Mouse (Mus musculus): ENCODE measurements around the gene Plrg1. TPM values are rescaled to one million over a fixed set of nuclear protein-coding genes. Genes with fewer than 3 reads are reported as not detected.

Gene Plrg1
- polyA plus RNA-seq, 1 experiment from 2014 or later, result 84.2 TPM

DNA sequence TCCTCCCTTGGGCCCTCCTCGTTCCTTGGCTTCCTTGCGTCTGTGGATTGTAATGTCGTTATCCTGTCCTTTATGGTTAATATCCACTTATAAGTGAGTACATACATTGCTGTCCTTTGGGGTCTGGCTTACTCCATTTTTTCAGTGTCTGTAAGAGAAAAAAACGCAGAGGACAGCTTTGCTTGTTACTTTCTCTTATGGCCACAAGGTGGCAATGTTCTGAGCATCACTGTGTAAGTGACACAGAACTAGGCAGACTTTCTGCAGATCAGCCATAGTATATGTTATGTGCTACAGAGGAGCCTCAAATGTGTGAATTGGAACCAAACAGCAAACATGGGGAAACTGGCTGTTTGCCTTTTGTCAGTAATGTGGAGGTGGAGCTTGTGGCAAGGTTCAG, 54.8 kb downstream of the Plrg1 start:
- no peak overlapping the region for H3K27ac ChIP-seq
- H3K4me2 ChIP-seq, result no peak overlapping the region
- no peak; the same call in 1 of the 2 replicates for ATAC-seq (ENCODE audit: insufficient read depth, low FRiP score, low read depth)
- WGBS, result 30% methylated on average over 4 of the region's 4 CpGs
- H3K4me1 ChIP-seq, result peaks cover 4% of the 10 kb centered on the region; the same call in 1 of the 2 replicates
- no peaks in the 10 kb centered on the region for H3K27me3 ChIP-seq (replicated peaks)
- no peak overlapping the region for H3K9ac ChIP-seq
- no peaks in the 10 kb centered on the region for H3K36me3 ChIP-seq
- no peaks in the 10 kb centered on the region for H3K9me3 ChIP-seq
- no peak overlapping the region for H3K4me3 ChIP-seq (replicated peaks)

DNA sequence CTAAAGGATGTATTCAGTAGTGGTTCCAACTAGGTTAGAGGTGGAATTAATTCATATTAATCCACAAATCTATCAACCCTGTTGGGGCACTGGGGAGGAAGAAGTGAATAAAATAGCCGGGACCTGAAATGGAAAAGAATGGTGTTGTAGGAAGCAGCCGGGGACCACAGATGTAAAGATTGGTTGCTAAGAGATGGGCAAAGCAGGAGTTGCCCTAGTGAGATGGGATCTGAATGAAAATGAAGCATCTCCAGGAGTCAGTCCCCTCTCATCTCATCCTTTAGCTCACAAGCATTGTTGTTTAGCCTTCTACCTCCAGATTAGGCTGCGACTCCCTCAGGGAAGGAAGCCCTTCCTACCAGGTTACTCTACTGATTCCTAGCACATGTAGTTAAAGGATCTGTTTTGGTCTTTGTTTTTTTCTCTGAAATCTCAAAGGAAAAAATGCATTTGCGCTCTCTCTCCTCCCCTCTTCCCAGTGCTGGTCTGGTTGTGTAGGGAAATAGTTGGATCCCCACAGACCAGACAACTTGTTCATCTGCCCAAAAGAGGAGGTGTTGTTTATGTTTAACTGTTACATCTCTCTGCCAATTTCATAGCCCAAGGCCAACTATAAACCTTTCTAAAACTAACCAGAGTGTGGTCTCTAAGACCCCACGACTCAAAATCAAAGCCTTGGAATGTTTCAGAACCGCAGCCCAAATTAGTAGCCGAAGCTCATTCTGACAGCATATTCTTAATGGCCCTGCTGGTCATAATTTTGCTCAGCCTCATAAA, 56.4 kb downstream of the Plrg1 start:
- no peak overlapping the region for H3K27ac ChIP-seq
- no peak overlapping the region for H3K4me3 ChIP-seq (replicated peaks)
- ATAC-seq (ENCODE audit: insufficient read depth, low FRiP score, low read depth), result no peak

DNA sequence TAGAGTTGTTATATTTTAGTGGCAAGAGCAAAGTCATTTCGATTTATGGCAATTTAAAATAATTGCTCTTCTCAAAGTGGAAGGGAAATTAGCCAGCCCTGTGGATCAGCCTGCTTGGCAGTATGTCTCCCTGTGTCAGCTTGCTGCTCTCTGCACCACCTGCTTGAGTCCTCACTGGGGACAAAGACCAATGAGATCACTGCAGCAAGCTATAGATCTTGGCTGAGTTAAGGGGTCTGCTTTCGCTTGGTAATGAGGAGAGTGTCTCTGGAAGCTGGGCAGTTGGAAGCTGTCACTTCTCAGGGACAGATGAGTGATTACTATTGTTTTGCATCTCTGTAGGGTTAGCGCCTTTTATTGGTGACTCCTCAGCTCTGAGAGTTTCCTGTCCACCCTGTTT, 57.5 kb downstream of the Plrg1 start:
- ATAC-seq (ENCODE audit: insufficient read depth, low FRiP score, low read depth), result no peak

More for the DNA sequence above, 56.4 kb downstream of the Plrg1 start:
- H3K4me2 ChIP-seq, result no peak overlapping the region
- peaks cover 4% of the 10 kb centered on the region; the same call in 1 of the 2 replicates for H3K4me1 ChIP-seq
- no peak overlapping the region for H3K9ac ChIP-seq
- 58% methylated on average over 7 of the region's 7 CpGs for WGBS
- H3K27me3 ChIP-seq (replicated peaks), result no peaks in the 10 kb centered on the region
- no peaks in the 10 kb centered on the region for H3K9me3 ChIP-seq
- H3K36me3 ChIP-seq, result no peaks in the 10 kb centered on the region

DNA sequence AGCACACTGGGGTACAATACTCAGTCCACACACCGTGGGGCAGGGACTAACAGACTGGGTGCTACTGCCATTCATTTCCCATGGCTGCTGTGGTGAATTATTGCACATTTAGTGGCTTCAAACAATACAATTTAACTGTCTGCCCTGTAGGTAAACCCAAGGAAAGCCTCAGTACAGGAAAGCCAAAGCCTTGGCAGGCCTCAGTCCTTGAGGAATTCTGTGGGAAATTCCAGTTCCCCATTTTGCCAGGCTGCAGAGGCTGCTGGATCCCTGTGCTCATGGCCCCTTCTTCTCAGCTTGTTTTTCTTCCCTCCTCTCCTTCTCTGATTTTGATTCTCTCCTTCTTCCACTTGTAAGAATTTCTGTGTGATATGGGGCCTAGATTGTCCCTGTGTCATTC, 59.6 kb downstream of the Plrg1 start:
- Histone ChIP-seq H3K9me3 (no peaks in the 10 kb centered on the region), H3K27ac (no peak overlapping the region), H3K4me3 (replicated peaks) (no peak overlapping the region), H3K4me1 (peaks cover 4% of the 10 kb centered on the region; the same call in 1 of the 2 replicates), H3K4me2 (no peak overlapping the region), H3K36me3 (no peaks in the 10 kb centered on the region), H3K27me3 (replicated peaks) (no peaks in the 10 kb centered on the region), H3K9ac (no peak overlapping the region)
- WGBS, result 47% methylated on average over 1 of the region's 1 CpGs
- ATAC-seq (ENCODE audit: insufficient read depth, low FRiP score, low read depth), result no peak

More for the DNA sequence above, 57.5 kb downstream of the Plrg1 start:
- no peaks in the 10 kb centered on the region for H3K36me3 ChIP-seq
- H3K4me2 ChIP-seq, result no peak overlapping the region
- no peaks in the 10 kb centered on the region for H3K27me3 ChIP-seq (replicated peaks)
- no peak overlapping the region for H3K27ac ChIP-seq
- H3K4me3 ChIP-seq (replicated peaks), result no peak overlapping the region
- no peaks in the 10 kb centered on the region for H3K9me3 ChIP-seq
- H3K9ac ChIP-seq, result no peak overlapping the region
- 34% methylated on average over 3 of the region's 3 CpGs for WGBS
- H3K4me1 ChIP-seq, result peaks cover 4% of the 10 kb centered on the region; the same call in 1 of the 2 replicates

DNA sequence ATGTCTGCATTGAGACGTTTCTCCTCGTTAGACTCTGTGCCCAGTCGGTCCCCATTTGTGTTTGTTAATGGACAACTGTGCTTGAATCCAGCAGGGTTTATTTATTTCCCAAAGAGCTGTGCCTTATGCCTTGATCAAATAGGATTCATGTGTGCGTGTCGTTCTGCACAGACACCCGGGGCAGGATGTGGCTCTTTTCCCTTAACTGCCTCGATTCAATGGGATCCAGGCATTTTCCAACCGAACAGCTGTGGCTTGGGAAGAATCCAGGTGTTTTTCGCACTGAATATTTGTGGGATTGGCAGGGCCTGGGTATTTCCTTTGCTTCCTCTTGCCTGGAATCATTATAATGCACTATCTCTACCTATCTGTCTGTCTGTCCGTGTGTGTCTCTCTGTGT, 62.3 kb downstream of the Plrg1 start:
- H3K9me3 ChIP-seq, result no peaks in the 10 kb centered on the region
- H3K36me3 ChIP-seq, result no peaks in the 10 kb centered on the region
- H3K4me3 ChIP-seq (replicated peaks), result no peak overlapping the region
- H3K4me2 ChIP-seq, result no peak overlapping the region
- peaks cover 4% of the 10 kb centered on the region; the same call in 1 of the 2 replicates for H3K4me1 ChIP-seq
- no peaks in the 10 kb centered on the region for H3K27me3 ChIP-seq (replicated peaks)
- no peak overlapping the region for H3K27ac ChIP-seq
- H3K9ac ChIP-seq, result no peak overlapping the region
- WGBS, result 67% methylated on average over 10 of the region's 10 CpGs
- no peak for ATAC-seq (ENCODE audit: insufficient read depth, low FRiP score, low read depth)

Other genes with a start within 250 kb of the Plrg1 start
- 5.6 and 6.2 TPM in 2 replicates for gene Rbm46, start 179.0 kb upstream of the Plrg1 start, polyA plus RNA-seq (2015; fragmentation: Nextera tagmentation; extraction: Ambion mirVana)
- gene Lrat, start 151.5 kb upstream of the Plrg1 start, polyA plus RNA-seq (2015; fragmentation: Nextera tagmentation; extraction: Ambion mirVana), result 2.8 and 2.9 TPM in 2 replicates
- gene Fgg, start 47.8 kb upstream of the Plrg1 start, polyA plus RNA-seq (2015; fragmentation: Nextera tagmentation; extraction: Ambion mirVana), result 12.7 and 40.6 TPM in 2 replicates
- 15.0 and 40.6 TPM in 2 replicates for gene Fga, start 29.4 kb upstream of the Plrg1 start, polyA plus RNA-seq (2015; fragmentation: Nextera tagmentation; extraction: Ambion mirVana)
- 8.3 and 25.9 TPM in 2 replicates for gene Fgb, start 5.7 kb upstream of the Plrg1 start, polyA plus RNA-seq (2015; fragmentation: Nextera tagmentation; extraction: Ambion mirVana)
- 0.44 and 0.48 TPM in 2 replicates for gene Dchs2, start 72.4 kb downstream of the Plrg1 start, polyA plus RNA-seq (2015; fragmentation: Nextera tagmentation; extraction: Ambion mirVana)